Mouse (Mus musculus) erythroblast, embryonic 14.5 days (primary cell): ENCODE measurements around the gene Mapk1ip1l.

Experiments
- GATA1 ChIP-seq: IDR thresholded peaks from 2 replicates; pipeline ENCODE4 v1.6.1; 2012; ENCODE audit warnings: low read length, inconsistent platforms, mixed read lengths
- TAL1 ChIP-seq: IDR thresholded peaks from 3 replicates; pipeline ENCODE4 v1.6.1; 2012; ENCODE audit warnings: low read length, inconsistent platforms, mixed read lengths

DNA sequence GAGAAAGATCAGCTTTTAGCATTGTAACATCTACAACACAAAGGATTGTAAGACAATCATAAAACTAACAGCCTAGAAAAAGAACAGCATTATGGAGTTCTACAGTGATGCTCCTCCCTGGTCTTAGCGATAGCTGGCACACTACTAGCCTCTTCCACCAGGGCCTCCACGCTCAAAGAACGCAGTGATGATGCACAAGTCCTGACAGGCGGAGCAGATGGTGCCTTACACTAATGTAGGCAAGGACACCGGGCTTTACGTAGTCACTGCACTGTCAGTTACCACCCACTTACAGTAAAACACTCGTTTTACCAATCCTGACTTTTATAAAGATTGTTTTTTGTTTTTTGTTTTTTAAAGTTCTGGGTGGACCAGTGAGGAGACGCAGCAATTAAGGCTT lies 32.2 kb upstream of the Mapk1ip1l start:
- no peak for TF ChIP-seq TAL1
- no peak for TF ChIP-seq GATA1
